Comparison of ENCODE assay signal across 8 mouse cellular contexts in the genomic region with DNA sequence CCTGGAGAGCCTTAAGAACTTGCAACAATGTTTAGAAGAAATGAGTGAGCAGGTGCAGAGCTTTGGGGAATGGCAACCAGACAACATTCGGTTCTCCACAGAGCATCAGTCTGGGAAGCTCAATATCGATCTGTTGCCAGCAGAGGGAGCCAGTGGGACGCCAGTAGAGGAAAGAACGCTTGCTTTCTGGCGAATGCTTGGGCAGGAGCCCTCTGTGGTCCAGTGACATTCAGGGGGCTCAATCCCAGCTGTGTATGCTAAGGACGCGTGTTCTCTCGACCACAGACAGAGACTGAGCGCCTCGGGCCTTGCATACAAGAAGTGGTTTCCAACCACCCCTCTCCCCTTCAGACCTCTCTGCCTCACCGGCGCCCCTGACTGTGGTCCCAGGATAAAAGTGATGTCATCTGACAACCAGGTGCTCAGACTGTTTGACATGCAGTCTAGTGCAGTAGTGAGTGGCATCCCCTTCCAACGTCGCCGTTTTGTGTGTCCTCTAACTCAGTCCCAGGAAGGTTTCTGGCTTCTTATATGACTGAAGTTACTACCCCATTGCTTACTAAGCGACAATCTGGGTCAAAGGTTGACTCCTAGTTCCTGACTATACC. TPM values are rescaled to one million over a fixed set of nuclear protein-coding genes. Genes with fewer than 3 reads are reported as not detected.
DNase-seq lines count a peak whose midpoint lies in the region; ATAC-seq and TF ChIP-seq lines count a peak whose summit lies in the region.

No protein-coding gene starts in this region.

- H3K4me1 ChIP-seq in forebrain, postnatal 0 days (ENCODE audit: insufficient read depth), result no peaks in the 10 kb centered on the region

- peak; percentile 88 for ATAC-seq in forebrain, postnatal 0 days

- no peaks in the 10 kb centered on the region for H3K27me3 ChIP-seq in forebrain, postnatal 0 days (ENCODE audit: insufficient read depth, low read length)

- H3K9ac ChIP-seq in forebrain, postnatal 0 days, result no peak overlapping the region

- no peaks in the 10 kb centered on the region for H3K36me3 ChIP-seq in forebrain, postnatal 0 days (ENCODE audit: insufficient read depth)

- TF ChIP-seq CTCF in forebrain, postnatal 0 days (IDR thresholded peaks at IDR 0.05; ENCODE audit: low read depth), result peak; percentile 93

- H3K27ac ChIP-seq in forebrain, postnatal 0 days (ENCODE audit: low read depth, low read length), result no peak overlapping the region

- H3K9me3 ChIP-seq in forebrain, postnatal 0 days (ENCODE audit: low read length), result no peaks in the 10 kb centered on the region

- H3K4me2 ChIP-seq in forebrain, postnatal 0 days (ENCODE audit: low read depth), result peak overlapping the region; percentile 41

- peak; percentile 88 for DNase-seq in MN1 (ENCODE audit: low spot score)
- DNase-seq in cerebellum, adult 18-20 months, result peak; percentile 75 to 80
- peak; percentile 91 for DNase-seq in forebrain, postnatal 0 days
- DNase-seq in heart, postnatal 36 days, result peak; percentile 70 to 80
- DNase-seq in layer of hippocampus, adult 18-20 months (ENCODE audit: low spot score in 2 of 2), result peak; percentile 73 to 91
- DNase-seq in lung, postnatal 14 days, result peak; percentile 83
- peak; percentile 88 for DNase-seq in retina, embryonic 14.5 days (ENCODE audit: low spot score)
- DNase-seq in urinary bladder, adult 18-20 months (ENCODE audit: low spot score in 2 of 2), result peak; percentile 62 to 78

- 16% methylated on average over 16 of the region's 16 CpGs for WGBS in forebrain, postnatal 0 days

- intact Hi-C loops in heart, postnatal 36 days (cut with DNase I), result no loop called here

- H3K4me3 ChIP-seq in forebrain, postnatal 0 days (ENCODE audit: low read depth, low read length), result peak overlapping the region; percentile 9; the same call in 1 of the 2 replicates

RNA-seq across cellular contexts. Expression of gene Sfta2, which starts 16.9 kb away (rescaled TPM):
- not detected in 2 replicates for total RNA-seq in forebrain, postnatal 0 days (2014; rRNA removed)
- not detected in 2 replicates for polyA plus RNA-seq in forebrain, postnatal 0 days (2015; fragmentation: Nextera tagmentation; extraction: Ambion mirVana)
- total RNA-seq in heart, postnatal 36 days (2021), result not detected
- not detected for total RNA-seq in layer of hippocampus, adult 18-20 months (2021)

RNA-seq across cellular contexts. Expression of gene 2300002M23Rik, which starts 17.2 kb away (rescaled TPM):
- total RNA-seq in forebrain, postnatal 0 days (2014; rRNA removed), result not detected in 2 replicates
- polyA plus RNA-seq in forebrain, postnatal 0 days (2015; fragmentation: Nextera tagmentation; extraction: Ambion mirVana), result not detected in 2 replicates
- not detected for total RNA-seq in heart, postnatal 36 days (2021)
- not detected for total RNA-seq in layer of hippocampus, adult 18-20 months (2021)

RNA-seq across cellular contexts. Expression of gene Cdsn, which starts 32.5 kb away (rescaled TPM):
- 0.43 TPM in 1 of 2 replicates, not detected in the other for total RNA-seq in forebrain, postnatal 0 days (2014; rRNA removed)
- 0.18 and 0.20 TPM in 2 replicates for polyA plus RNA-seq in forebrain, postnatal 0 days (2015; fragmentation: Nextera tagmentation; extraction: Ambion mirVana)
- total RNA-seq in heart, postnatal 36 days (2021), result under 1 TPM; 0.19 to 0.39 TPM
- under 1 TPM; 0.20 to 0.22 TPM for total RNA-seq in layer of hippocampus, adult 18-20 months (2021)

RNA-seq across cellular contexts. Expression of gene Gm9573, which starts 42.0 kb away (rescaled TPM):
- total RNA-seq in forebrain, postnatal 0 days (2014; rRNA removed), result not detected in 2 replicates
- polyA plus RNA-seq in forebrain, postnatal 0 days (2015; fragmentation: Nextera tagmentation; extraction: Ambion mirVana), result not detected in 2 replicates
- total RNA-seq in heart, postnatal 36 days (2021), result not detected
- total RNA-seq in layer of hippocampus, adult 18-20 months (2021), result not detected

RNA-seq across cellular contexts. Expression of gene Psors1c2, which starts 51.4 kb away (rescaled TPM):
- total RNA-seq in forebrain, postnatal 0 days (2014; rRNA removed), result 0.54 and 0.76 TPM in 2 replicates
- polyA plus RNA-seq in forebrain, postnatal 0 days (2015; fragmentation: Nextera tagmentation; extraction: Ambion mirVana), result 0.29 and 0.31 TPM in 2 replicates
- not detected for total RNA-seq in heart, postnatal 36 days (2021)
- total RNA-seq in layer of hippocampus, adult 18-20 months (2021), result under 1 TPM; 0.41 to 0.79 TPM
